ENCODE assay signal across 24 mouse cellular contexts in the genomic region with DNA sequence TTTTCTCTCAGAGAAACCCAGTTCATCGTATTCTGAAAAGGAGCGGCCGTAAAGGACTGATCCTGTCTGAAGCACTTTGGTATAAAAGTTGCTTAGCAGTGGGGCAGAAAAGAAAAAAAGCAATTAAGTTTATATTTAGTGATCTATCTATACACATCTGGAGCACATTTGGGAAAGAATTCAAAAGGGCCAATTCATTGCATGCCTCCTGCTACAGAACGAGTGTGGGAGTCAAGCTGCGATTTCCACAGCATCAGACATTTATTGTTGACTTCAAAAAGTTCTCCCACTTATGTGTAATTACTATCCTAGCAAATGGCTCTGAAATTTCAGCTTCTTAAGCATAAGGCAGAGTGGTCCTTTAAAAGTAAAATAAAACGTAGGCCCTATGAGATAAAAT. TPM values are rescaled to one million over a fixed set of nuclear protein-coding genes. Genes with fewer than 3 reads are reported as not detected.
A peak's percentile ranks its signal among the peaks of the same experiment; 100 is the strongest.
DNase-seq lines count a peak whose midpoint lies in the region; ATAC-seq and TF ChIP-seq lines count a peak whose summit lies in the region.
"Had no signal": no experiment of that assay in that cellular context is flagged by ENCODE, and none has a peak within 500 bp of the region (broad histone marks: within the 10 kb centered on the region; RNA-seq: fewer than 3 reads in every experiment).

No protein-coding gene starts in this region.

- WGBS in embryonic facial prominence, embryonic 11.5 days: 51% methylated on average over 6 of the region's 6 CpGs
- 72% methylated on average over 6 of the region's 6 CpGs for WGBS in embryonic facial prominence, embryonic 10.5 days
- 37% methylated on average over 6 of the region's 6 CpGs for WGBS in limb, embryonic 12.5 days
- 59% methylated on average over 6 of the region's 6 CpGs for WGBS in limb, embryonic 10.5 days

- H3K9me3 ChIP-seq in embryonic facial prominence, embryonic 11.5 days (replicated peaks; ENCODE audit: control insufficient read depth, low read length): no peaks in the 10 kb centered on the region
- no peaks in the 10 kb centered on the region for H3K9me3 ChIP-seq in embryonic facial prominence, embryonic 10.5 days
- no peaks in the 10 kb centered on the region for H3K9me3 ChIP-seq in limb, embryonic 12.5 days
- no peaks in the 10 kb centered on the region for H3K9me3 ChIP-seq in limb, embryonic 10.5 days (replicated peaks)
- H3K9me3 ChIP-seq: forebrain, embryonic 13.5 days; hindbrain, embryonic 15.5 days; megakaryocyte, embryonic 14.5 days had no signal

- peak; percentile 62 for DNase-seq in embryonic facial prominence, embryonic 11.5 days (ENCODE audit: low spot score)
- no peak for DNase-seq in embryonic facial prominence, embryonic 10.5 days (ENCODE audit: low spot score)
- DNase-seq in limb, embryonic 10.5 days (ENCODE audit: low spot score): no peak
- no peak for DNase-seq in cerebellum, adult 9-10 months
- DNase-seq in thymus, postnatal 25 days: no peak
- DNase-seq: adrenal gland, postnatal 14 days; cerebellum, adult 11 months; cerebellum, postnatal 14 days; gastrocnemius, postnatal 25 days; heart, adult 2 months; heart, postnatal 4 days; kidney, postnatal 14 days; lung, adult 18-20 months; retina, postnatal 1 day; thymus, postnatal 14 days had no signal

- TF ChIP-seq POLR2A in embryonic fibroblast, embryonic 13.5 days (IDR thresholded peaks at IDR 0.05; ENCODE audit: low read depth, low read length): no peak

- no peaks in the 10 kb centered on the region; the same call in 1 of the 2 replicates for H3K4me1 ChIP-seq in embryonic facial prominence, embryonic 11.5 days (ENCODE audit: control insufficient read depth, insufficient read depth, low read length)
- peaks cover 31% of the 10 kb centered on the region for H3K4me1 ChIP-seq in embryonic facial prominence, embryonic 10.5 days
- peaks cover 8% of the 10 kb centered on the region for H3K4me1 ChIP-seq in limb, embryonic 12.5 days (replicated peaks)
- peaks cover 23% of the 10 kb centered on the region for H3K4me1 ChIP-seq in limb, embryonic 10.5 days
- peaks cover 6% of the 10 kb centered on the region for H3K4me1 ChIP-seq in embryonic fibroblast, embryonic 13.5 days (ENCODE audit: control insufficient read depth, insufficient read depth, low read length)
- H3K4me1 ChIP-seq: megakaryocyte, embryonic 14.5 days had no signal

- peak overlapping the region; percentile 28; the same call in 1 of the 2 replicates for H3K27ac ChIP-seq in embryonic facial prominence, embryonic 11.5 days (replicated peaks; ENCODE audit: low read depth, low read length)
- H3K27ac ChIP-seq in embryonic facial prominence, embryonic 10.5 days (replicated peaks): no peak overlapping the region
- no peak overlapping the region for H3K27ac ChIP-seq in limb, embryonic 12.5 days
- no peak overlapping the region for H3K27ac ChIP-seq in limb, embryonic 10.5 days
- H3K27ac ChIP-seq in embryonic fibroblast, embryonic 13.5 days (ENCODE audit: insufficient read depth, low read length): peak overlapping the region; percentile 72
- H3K27ac ChIP-seq: forebrain, embryonic 13.5 days; heart, adult 2 months; hindbrain, embryonic 15.5 days had no signal

- H3K4me3 ChIP-seq in embryonic facial prominence, embryonic 11.5 days (ENCODE audit: low read depth, low read length): no peak overlapping the region
- no peak overlapping the region for H3K4me3 ChIP-seq in embryonic facial prominence, embryonic 10.5 days
- no peak overlapping the region for H3K4me3 ChIP-seq in limb, embryonic 12.5 days (replicated peaks)
- H3K4me3 ChIP-seq in limb, embryonic 10.5 days: no peak overlapping the region
- no peak overlapping the region for H3K4me3 ChIP-seq in embryonic fibroblast, embryonic 13.5 days (ENCODE audit: insufficient read depth, low read length)
- H3K4me3 ChIP-seq: erythroblast, embryonic 14.5 days; forebrain, embryonic 13.5 days; heart, adult 2 months; hindbrain, embryonic 15.5 days; megakaryocyte, embryonic 14.5 days had no signal

- H3K27me3 ChIP-seq in embryonic facial prominence, embryonic 11.5 days (ENCODE audit: control insufficient read depth, insufficient read depth, low read length): no peaks in the 10 kb centered on the region
- no peaks in the 10 kb centered on the region for H3K27me3 ChIP-seq in embryonic facial prominence, embryonic 10.5 days (replicated peaks; ENCODE audit: low read depth, poor library complexity, severe bottlenecking)
- no peaks in the 10 kb centered on the region for H3K27me3 ChIP-seq in limb, embryonic 12.5 days
- no peaks in the 10 kb centered on the region for H3K27me3 ChIP-seq in limb, embryonic 10.5 days (ENCODE audit: low read depth, poor library complexity, severe bottlenecking)
- H3K27me3 ChIP-seq: CH12.LX; forebrain, embryonic 13.5 days; hindbrain, embryonic 15.5 days; megakaryocyte, embryonic 14.5 days had no signal

- no peak overlapping the region for H3K9ac ChIP-seq in embryonic facial prominence, embryonic 11.5 days (replicated peaks; ENCODE audit: low read length)
- H3K9ac ChIP-seq in limb, embryonic 12.5 days (replicated peaks): no peak overlapping the region
- H3K9ac ChIP-seq: forebrain, embryonic 13.5 days; hindbrain, embryonic 15.5 days had no signal

- H3K4me2 ChIP-seq in embryonic facial prominence, embryonic 11.5 days (ENCODE audit: low read depth, low read length): no peak overlapping the region
- H3K4me2 ChIP-seq in limb, embryonic 12.5 days: no peak overlapping the region
- H3K4me2 ChIP-seq: forebrain, embryonic 13.5 days; hindbrain, embryonic 15.5 days; liver, embryonic 11.5 days had no signal

- no peak for TF ChIP-seq CTCF in embryonic fibroblast, embryonic 13.5 days (IDR thresholded peaks at IDR 0.05; ENCODE audit: borderline replicate concordance, insufficient read depth, low read length)

- no peaks in the 10 kb centered on the region for H3K36me3 ChIP-seq in embryonic facial prominence, embryonic 11.5 days (replicated peaks; ENCODE audit: control insufficient read depth, insufficient read depth, low read depth, low read length)
- H3K36me3 ChIP-seq in embryonic facial prominence, embryonic 10.5 days (replicated peaks): no peaks in the 10 kb centered on the region
- no peaks in the 10 kb centered on the region for H3K36me3 ChIP-seq in limb, embryonic 12.5 days
- no peaks in the 10 kb centered on the region for H3K36me3 ChIP-seq in limb, embryonic 10.5 days
- H3K36me3 ChIP-seq: hindbrain, embryonic 15.5 days had no signal

- ATAC-seq in embryonic facial prominence, embryonic 11.5 days (replicated peaks; ENCODE audit: insufficient number of reproducible peaks, low FRiP score, low TSS enrichment, low read depth): no peak
- peak; percentile 47; the same call in 1 of the 2 replicates for ATAC-seq in limb, embryonic 12.5 days (ENCODE audit: insufficient number of reproducible peaks, insufficient read depth, low FRiP score, low TSS enrichment, low read depth)
- ATAC-seq: forebrain, embryonic 13.5 days; intestine, embryonic 16.5 days had no signal

RNA-seq across cellular contexts. Expression of gene Nostrin, which starts 51.2 kb away (rescaled TPM):
- 0.58 and 0.75 TPM in 2 replicates for polyA plus RNA-seq in embryonic facial prominence, embryonic 11.5 days (2014; fragmentation: Nextera tagmentation; extraction: Ambion mirVana)
- polyA plus RNA-seq in embryonic facial prominence, embryonic 10.5 days (2016; fragmentation: Nextera tagmentation; extraction: Ambion mirVana): 0.42 and 0.45 TPM in 2 replicates
- 1.1 and 1.9 TPM in 2 replicates for polyA plus RNA-seq in limb, embryonic 12.5 days (2016; fragmentation: Nextera tagmentation; extraction: Ambion mirVana)
- 0.98 and 1.4 TPM in 2 replicates for polyA plus RNA-seq in limb, embryonic 10.5 days (2016; fragmentation: Nextera tagmentation; extraction: Ambion mirVana)
- 0.60 TPM in 1 of 2 replicates, not detected in the other for polyA plus RNA-seq in embryonic fibroblast, embryonic 13.5 days (2011; ENCODE audit: insufficient read length, low read depth, missing spikeins)
- polyA plus RNA-seq: erythroblast, embryonic 14.5 days had no signal

Comparison
In these comparisons a context has a peak if more than half of its experiments do, and no peak if none do; other contexts are left out.
1. H3K27ac ChIP-seq: peak in embryonic facial prominence, embryonic 11.5 days (single experiment) and embryonic fibroblast, embryonic 13.5 days (single experiment); none in embryonic facial prominence, embryonic 10.5 days (single experiment), limb, embryonic 12.5 days (single experiment) and limb, embryonic 10.5 days (single experiment).